Comparison of ENCODE assay signal across 7 mouse cellular contexts in genomic region chr6:115808488-115809231, GRCm38 (mm10). TPM values are rescaled to one million over a fixed set of nuclear protein-coding genes. Genes with fewer than 3 reads are reported as not detected.
DNase-seq lines count a peak whose midpoint lies in the region; ATAC-seq lines count a peak whose summit lies in the region.

TSS of gene Rpl32 (minus strand) at chr6:115808747.

- peaks cover 18% of the 10 kb centered on the region for H3K4me1 ChIP-seq in intestine, embryonic 15.5 days (replicated peaks)
- peaks cover 19% of the 10 kb centered on the region for H3K4me1 ChIP-seq in midbrain, embryonic 10.5 days

- WGBS in intestine, embryonic 15.5 days: under 1% methylated on average over 47 of the region's 47 CpGs
- under 1% methylated on average over 47 of the region's 47 CpGs for WGBS in midbrain, embryonic 10.5 days

- H3K27me3 ChIP-seq in intestine, embryonic 15.5 days (replicated peaks): no peaks in the 10 kb centered on the region
- no peaks in the 10 kb centered on the region for H3K27me3 ChIP-seq in midbrain, embryonic 10.5 days (ENCODE audit: low read depth, poor library complexity, severe bottlenecking)

- peak; percentile 88 for ATAC-seq in intestine, embryonic 15.5 days

- no peaks in the 10 kb centered on the region for H3K9me3 ChIP-seq in intestine, embryonic 15.5 days
- H3K9me3 ChIP-seq in midbrain, embryonic 10.5 days (replicated peaks): no peaks in the 10 kb centered on the region

- H3K9ac ChIP-seq in intestine, embryonic 15.5 days: peak within 1 kb of the TSS; percentile 98

- intact Hi-C loops in gastrocnemius, postnatal 36 days (cut with DNase I): loop anchor here (10.0 kb wide), 1 partner anchor 84 kb away; no protein-coding TSS in a partner anchor
- intact Hi-C loops in left cerebral cortex, postnatal 25 days (cut with DNase I): loop anchor here (1.0 to 5.0 kb wide), 2 partner anchors 132 to 196 kb away; partner anchors contain the start of gene Raf1

- H3K27ac ChIP-seq in intestine, embryonic 15.5 days: peak within 1 kb of the TSS; percentile 96
- H3K27ac ChIP-seq in midbrain, embryonic 10.5 days (replicated peaks): peak within 1 kb of the TSS; percentile 95

- H3K36me3 ChIP-seq in intestine, embryonic 15.5 days: peaks cover 22% of the 10 kb centered on the region
- peaks cover 42% of the 10 kb centered on the region for H3K36me3 ChIP-seq in midbrain, embryonic 10.5 days

- peak within 1 kb of the TSS; percentile 93 for H3K4me3 ChIP-seq in intestine, embryonic 15.5 days (replicated peaks)
- H3K4me3 ChIP-seq in midbrain, embryonic 10.5 days: peak within 1 kb of the TSS; percentile 98

- H3K4me2 ChIP-seq in intestine, embryonic 15.5 days (replicated peaks): peak within 1 kb of the TSS; percentile 75

- DNase-seq in adrenal gland, adult 2 months: peak; percentile 91
- peak; percentile 81 for DNase-seq in embryo, embryonic 11.5 days (ENCODE audit: low read depth, low spot score)
- DNase-seq in gastrocnemius, postnatal 36 days: peak; percentile 81 to 83
- peak; percentile 91 for DNase-seq in left cerebral cortex, postnatal 25 days (ENCODE audit: low spot score in 2 of 2)
- DNase-seq in midbrain, embryonic 10.5 days (ENCODE audit: low spot score): peak; percentile 86
- DNase-seq in right cerebral cortex, postnatal 4 days: peak; percentile 81

RNA-seq across cellular contexts. Expression of gene Rpl32, which starts in this region (rescaled TPM):
- total RNA-seq in adrenal gland, adult 2 months (2021): 1,000 to 10,000 TPM; 1,129 to 1,275 TPM
- 61.9 and 71.3 TPM in 2 replicates for polyA plus RNA-seq in adrenal gland, adult 2 months (2012; rRNA removed)
- 100 to 1,000 TPM; 492 to 563 TPM for total RNA-seq in gastrocnemius, postnatal 36 days (2021)
- 2,172 and 2,428 TPM in 2 replicates for polyA plus RNA-seq in intestine, embryonic 15.5 days (2015; fragmentation: Nextera tagmentation; extraction: Ambion mirVana)
- total RNA-seq in left cerebral cortex, postnatal 25 days (2021): 100 to 1,000 TPM; 443 to 458 TPM
- polyA plus RNA-seq in midbrain, embryonic 10.5 days (2016; fragmentation: Nextera tagmentation; extraction: Ambion mirVana): 1,558 and 1,869 TPM in 2 replicates

Comparison
In these comparisons a context has a peak if more than half of its experiments do, and no peak if none do; other contexts are left out.
1. Peak in every context shown above with its lines: DNase-seq, ATAC-seq, H3K4me3 ChIP-seq and H3K27ac ChIP-seq.
2. RNA of gene Rpl32 (polyA plus RNA-seq): 2,172 to 2,428 TPM in intestine, embryonic 15.5 days and 1,558 to 1,869 TPM in midbrain, embryonic 10.5 days; 61.9 to 71.3 TPM in adrenal gland, adult 2 months; every median in the first group is over 10 times any median in the second.